Mouse (Mus musculus): ENCODE data around the gene Siva1.
A peak's percentile ranks its signal among the peaks of the same experiment; 100 is the strongest.

Siva1 gene

DNA sequence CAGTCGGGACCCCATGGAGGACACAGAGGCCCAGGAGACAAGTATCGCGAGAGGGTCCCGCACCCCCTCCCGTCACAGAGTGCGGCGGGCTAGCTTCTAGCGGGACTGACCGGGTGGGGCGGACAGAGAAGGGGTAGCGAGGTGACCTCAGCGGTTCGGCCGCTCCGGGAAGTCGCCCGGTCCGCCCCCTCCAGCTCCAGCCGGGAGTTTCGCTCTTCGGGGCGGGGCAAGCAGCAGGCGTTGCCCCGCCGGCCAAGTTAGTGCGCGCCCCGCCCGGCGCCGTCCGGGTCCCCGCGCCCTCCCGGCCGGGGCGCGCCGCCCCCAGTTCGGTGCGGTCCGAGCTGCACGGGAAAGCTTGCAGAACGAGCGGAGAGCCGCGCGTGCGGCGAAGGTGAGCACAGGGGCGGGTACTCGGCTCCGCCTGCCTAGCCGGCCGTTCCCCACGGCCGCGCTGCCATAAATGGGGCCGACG is 34.1 kb downstream of the Siva1 start, which contains the start of gene Zbtb42:
TSS of gene Zbtb42 (plus strand) at position 274 of the 472 bp plus-strand sequence.
- DNase-seq (ENCODE audit: low spot score in 2 of 2), result peak; percentile 74

DNA sequence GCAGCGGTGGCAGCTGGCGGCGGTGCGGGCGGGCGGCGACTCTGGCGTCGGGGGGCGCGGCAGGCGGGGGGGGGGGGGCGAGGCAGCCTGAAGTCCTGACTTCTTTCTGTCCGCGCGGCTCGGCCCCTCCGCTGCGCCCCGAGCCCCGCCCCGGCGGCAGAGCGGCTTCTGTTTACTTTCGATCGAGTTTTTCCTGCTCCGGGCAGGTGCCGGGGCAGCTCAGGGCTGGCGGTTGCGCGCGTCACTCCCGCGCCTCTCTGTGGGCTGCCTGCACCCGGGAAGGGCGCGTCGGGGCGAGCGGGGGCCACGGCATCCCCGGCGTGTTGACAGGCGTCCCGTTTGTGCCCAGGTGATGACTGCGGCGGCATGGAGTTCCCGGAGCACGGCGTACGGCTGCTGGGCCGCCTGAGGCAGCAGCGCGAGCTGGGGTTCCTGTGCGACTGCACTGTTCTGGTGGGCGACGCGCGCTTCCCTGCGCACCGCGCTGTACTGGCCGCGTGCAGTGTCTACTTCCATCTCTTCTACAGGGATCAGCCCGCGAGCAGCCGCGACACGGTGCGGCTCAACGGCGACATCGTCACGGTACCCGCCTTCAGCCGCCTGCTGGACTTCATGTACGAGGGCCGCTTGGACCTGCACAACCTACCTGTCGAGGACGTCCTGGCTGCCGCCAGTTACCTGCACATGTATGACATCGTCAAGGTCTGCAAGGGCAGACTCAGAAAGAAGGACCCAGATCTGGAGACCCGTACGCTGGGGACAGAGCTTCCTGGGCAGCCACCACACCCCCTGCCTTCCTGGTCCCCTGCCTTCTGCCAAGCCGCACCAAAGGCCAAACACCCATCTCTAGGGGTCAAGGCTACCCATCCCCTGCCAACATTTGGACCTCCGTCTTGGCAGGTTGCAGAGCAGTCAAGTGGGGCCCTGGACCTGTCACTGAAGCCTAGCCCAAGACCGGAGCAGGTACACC is 34.8 kb downstream of the Siva1 start:
- DNase-seq (ENCODE audit: low spot score in 2 of 2), result no peak

DNA sequence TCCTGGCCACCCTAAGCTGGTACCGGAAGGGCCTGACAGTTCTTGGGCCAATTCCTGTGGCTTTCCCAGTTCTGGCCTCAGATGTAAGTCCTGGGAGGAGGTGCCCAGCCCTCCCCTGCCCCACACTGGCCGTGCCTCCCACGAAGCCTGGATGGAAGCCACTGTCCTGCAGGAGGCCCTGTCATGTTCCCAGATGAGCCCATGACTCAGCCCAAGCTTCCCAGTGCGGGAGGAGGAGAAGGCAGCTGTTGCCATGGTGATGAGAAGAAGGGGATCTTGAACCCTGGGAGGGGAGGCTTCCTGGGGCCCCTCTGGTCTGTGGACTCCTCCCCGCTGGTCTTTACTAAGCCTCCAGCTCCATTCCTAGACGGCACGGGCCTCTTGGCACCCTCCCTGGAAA is 38.9 kb downstream of the Siva1 start:
- no peak for DNase-seq (ENCODE audit: low spot score in 2 of 2)

DNA sequence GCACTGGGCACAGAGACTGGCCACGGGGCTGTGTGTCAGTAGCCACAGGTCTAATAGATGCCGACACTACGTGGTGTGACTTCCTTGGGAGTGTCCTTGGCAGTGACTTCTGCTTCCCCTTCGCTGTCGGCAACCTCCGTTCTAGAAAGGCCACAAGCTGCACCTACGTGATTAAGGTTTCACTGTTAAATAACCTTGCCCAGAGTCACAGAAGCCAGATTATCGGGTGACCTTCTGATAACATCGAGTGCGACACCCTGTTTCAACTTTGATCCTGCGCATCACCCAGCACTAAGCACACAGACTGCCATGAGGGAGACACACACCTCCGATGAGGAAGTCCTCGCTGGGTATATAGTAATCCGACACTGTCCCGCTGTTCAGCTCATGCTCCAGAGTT is 44.0 kb downstream of the Siva1 start:
- DNase-seq (ENCODE audit: low spot score in 2 of 2), result no peak

DNA sequence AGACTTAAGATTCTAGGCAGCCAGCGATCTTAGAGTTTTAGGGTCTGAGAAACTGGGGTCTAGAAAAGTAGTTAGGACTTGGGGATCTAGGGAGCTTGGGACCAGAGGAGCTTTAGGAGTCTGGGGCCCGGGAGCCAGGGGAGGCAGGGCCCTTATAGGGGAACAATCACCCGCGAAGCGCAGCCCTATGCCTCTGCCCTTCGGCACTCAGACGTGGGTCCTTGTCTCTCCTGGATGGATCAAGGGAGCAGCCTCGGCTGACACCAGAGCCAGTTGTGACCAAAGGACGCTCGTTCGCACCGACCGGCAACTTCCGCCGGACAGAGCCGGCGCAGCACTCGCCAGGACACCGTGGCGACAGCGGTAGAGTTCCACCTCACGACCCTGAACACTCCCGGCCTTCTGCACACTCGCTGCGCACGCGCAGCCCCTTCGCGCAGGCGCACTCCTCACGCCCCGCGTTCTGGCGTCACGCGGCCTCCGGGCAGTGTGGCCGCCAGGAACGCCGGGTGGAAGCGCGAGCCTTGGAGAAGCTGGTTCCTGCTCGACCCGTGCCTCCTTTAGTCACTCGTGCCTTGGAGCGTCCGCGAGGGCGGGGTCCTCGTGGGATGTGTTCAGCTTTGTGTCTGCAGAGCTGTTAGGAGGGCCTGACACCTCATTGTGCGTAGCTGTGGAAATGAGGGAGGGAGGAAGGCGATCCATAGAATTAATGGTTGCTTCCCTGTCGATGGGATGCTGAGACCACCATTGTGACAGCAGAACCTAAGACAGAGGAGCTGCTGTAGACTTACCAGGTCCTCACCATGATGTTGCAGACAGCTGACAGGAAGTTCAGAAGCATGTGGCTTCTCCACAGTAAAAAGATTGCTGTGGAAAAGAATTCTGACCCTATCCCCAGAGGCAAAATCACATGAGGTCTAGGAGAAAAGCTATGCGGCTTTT is 49.0 kb downstream of the Siva1 start:
- DNase-seq (ENCODE audit: low spot score in 2 of 2), result peak; percentile 94

DNA sequence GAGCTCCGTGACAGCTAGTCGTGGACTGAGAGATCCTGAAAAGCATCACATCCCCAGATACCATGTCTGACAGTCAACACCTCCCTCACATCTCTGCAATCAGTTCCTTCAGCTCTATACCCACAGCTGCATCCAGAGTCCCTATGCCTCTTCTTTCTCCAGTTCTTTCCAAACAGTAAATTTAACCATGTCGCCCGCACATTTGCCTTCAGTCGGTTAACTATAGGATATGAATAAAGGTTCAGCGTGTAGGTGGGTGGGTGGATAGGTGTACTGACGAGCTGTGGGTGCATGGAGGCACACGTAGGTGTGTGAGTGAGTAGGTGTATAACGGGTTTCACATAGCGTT is 49.6 kb downstream of the Siva1 start:
- DNase-seq (ENCODE audit: low spot score in 2 of 2), result no peak

DNA sequence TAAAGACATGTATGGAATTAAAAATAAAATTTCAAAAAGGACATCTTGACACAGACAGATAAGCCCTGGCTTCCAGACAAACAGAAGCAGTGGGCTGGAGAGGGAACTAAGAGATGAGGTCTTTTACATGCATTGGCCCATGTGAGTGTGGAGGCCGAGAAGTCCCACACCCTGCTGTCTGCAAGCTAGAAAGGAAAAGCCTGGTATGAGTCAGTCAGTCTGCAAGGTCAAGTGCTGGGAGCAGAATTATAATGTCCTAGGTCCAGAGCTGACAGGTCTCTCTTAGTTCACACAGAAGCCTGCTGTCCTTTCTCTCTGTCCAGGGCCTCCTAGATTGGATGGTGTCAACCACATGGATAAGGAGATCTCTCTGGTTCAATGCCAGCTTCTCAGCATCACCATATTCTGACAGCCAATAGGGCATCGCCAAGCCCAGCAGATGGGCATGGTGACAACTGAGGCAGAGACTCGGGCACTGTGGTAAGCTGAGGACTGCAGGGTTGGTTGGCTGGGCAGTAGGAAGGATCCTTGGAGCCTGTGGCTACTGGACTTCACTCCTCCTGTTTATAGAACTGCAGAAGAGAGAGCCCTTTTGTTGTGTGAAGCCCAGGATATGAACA is 52.4 kb downstream of the Siva1 start:
- no peak for DNase-seq (ENCODE audit: low spot score in 2 of 2)

Data from heart, adult 9 months (tissue).